Mouse (Mus musculus) bone marrow macrophage, adult 2 months (primary cell): ENCODE data around the gene Tenm3. TPM values are rescaled to one million over a fixed set of nuclear protein-coding genes. Genes with fewer than 3 reads are reported as not detected.

Source experiments
- H3K27ac ChIP-seq: 2 replicates; pipeline ENCODE4 v1.5.1; 2012; ENCODE audit warnings: low read depth, low read length; ENCODE audit not compliant: insufficient read depth
- H3K4me1 ChIP-seq: 2 replicates; pipeline ENCODE4 v1.6.1; 2012; ENCODE audit warnings: low read length; ENCODE audit not compliant: control insufficient read depth, insufficient read depth
- H3K4me3 ChIP-seq: 2 replicates; pipeline ENCODE4 v1.5.1; 2012; ENCODE audit warnings: mild to moderate bottlenecking, low read length, moderate library complexity; ENCODE audit not compliant: insufficient read depth
- CTCF ChIP-seq: IDR thresholded peaks from 2 replicates; pipeline ENCODE4 v1.5.1; 2012; ENCODE audit warnings: low read depth, mild to moderate bottlenecking, low read length, moderate library complexity
- POLR2A ChIP-seq: IDR thresholded peaks from 2 replicates; pipeline ENCODE4 v1.6.1; 2012; ENCODE audit warnings: mild to moderate bottlenecking, low read depth, low read length, borderline replicate concordance
- polyA plus RNA-seq: library from polyadenylated mRNA; stranded (reverse); fragments of >200 nt; gene quantifications from 2 replicates; pipeline ENCODE4 v1.2.4, GENCODE M21; 2012; ENCODE audit not compliant: missing spikeins, insufficient read depth, insufficient read length

The Tenm3 gene
- polyA plus RNA-seq, 1 experiment = not detected

DNA sequence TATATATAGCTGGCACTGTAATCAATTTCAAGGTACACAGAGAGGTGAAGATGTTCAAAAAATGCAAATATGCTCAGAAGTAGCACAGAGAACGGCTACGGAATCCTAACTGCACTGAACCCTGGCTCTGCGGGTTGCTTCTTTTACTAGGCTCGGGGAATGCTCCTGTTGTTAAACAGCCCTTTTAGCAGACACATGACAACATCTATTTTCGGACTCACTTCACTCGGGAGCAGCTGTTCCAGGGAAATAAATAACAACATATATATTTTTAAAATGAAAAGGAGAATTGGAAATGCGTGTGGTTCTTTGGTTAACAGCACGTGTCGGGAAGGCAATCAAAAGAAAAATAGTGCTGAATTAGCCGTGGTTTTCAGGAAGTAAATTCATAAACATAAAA, 457.9 kb downstream of the Tenm3 start:
- TF ChIP-seq CTCF = no peak
- TF ChIP-seq POLR2A = no peak
- Histone ChIP-seq H3K4me1 (no peaks in the 10 kb centered on the region), H3K27ac (no peak overlapping the region), H3K4me3 (no peak overlapping the region)

DNA sequence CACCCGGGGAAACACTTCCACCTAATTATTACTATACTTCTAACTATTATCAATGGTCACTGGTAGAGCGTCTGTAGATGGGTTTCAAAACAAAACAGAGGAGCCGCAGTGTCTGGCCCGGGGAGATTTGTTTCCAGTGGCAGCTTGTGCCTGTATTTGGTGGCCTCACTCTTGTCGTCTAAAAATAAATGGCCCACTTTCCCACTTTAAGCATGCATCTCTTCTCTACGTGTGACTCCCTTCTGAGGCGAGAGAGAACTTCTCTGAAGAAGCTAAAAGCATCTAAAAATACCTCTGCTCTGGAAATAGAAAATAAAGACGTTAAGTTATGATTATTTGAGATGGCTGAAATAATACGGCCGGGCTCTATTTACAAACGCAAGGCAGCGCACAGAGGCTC, 463.7 kb downstream of the Tenm3 start:
- Histone ChIP-seq H3K4me3 (no peak overlapping the region), H3K27ac (no peak overlapping the region), H3K4me1 (no peaks in the 10 kb centered on the region)
- TF ChIP-seq POLR2A (no peak), CTCF (no peak)

DNA sequence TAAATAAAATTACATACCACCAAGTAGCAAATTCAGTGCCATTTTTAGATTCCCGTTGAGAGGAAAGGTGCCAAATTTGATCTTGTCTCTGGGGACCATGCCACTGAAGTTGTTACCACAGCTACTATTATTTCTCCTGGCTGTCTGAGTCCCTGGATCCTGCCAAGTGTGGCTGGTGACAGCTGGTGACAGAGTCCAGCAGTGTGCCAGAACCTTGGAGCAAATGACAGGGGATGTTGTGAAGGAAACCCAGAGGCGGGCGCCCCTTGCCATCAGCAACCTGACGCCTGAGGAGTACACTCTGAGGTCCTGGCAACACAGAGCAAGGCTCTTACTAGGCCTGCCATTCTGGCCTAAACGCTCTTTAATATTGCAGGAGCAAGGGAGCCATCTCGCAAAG, 467.0 kb downstream of the Tenm3 start:
- TF ChIP-seq POLR2A = no peak
- no peak for TF ChIP-seq CTCF
- Histone ChIP-seq H3K4me3 (no peak overlapping the region), H3K4me1 (no peaks in the 10 kb centered on the region), H3K27ac (no peak overlapping the region)

DNA sequence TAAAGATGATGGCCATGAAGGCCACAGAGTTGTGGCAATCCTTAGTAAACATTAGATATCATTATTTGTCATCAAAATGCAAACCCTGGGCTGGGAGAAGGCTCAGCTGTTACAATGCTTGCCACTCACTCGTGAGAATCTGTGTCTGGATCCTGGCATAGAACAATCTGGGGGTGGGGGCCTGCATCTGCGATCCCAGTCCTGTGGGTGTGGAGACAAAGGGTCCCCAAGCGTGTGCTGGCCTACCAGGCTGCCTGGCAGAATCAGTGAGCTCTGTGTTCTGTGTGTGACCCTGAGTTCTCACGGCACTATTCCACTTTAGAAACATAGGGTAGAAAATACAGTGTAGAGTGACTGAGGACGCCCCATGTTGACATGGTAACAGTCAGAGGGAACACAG, 468.6 kb downstream of the Tenm3 start:
- H3K4me1 ChIP-seq = no peaks in the 10 kb centered on the region
- no peak overlapping the region for H3K4me3 ChIP-seq
- no peak overlapping the region for H3K27ac ChIP-seq
- TF ChIP-seq CTCF (no peak), POLR2A (no peak)

DNA sequence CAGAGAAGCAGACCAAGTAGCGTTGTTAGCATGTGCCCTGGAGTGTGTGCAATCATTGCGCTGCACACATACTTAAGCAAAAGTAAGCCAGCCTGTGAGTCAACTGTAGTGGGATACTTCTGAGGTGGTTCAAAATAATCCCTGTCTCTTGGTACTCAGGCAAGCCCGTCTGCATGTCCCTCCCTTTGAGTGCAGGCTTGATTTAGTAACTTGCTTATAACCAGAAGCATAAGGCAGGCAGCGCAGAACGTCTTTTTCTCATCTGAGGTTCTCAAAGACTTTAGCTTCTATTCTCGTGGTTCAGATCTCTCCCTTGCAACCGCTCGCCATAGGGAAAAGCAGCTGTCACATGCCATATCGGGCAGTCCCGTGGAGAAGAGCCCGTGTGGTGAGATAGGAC, 470.3 kb downstream of the Tenm3 start:
- Histone ChIP-seq H3K4me3 (no peak overlapping the region), H3K27ac (no peak overlapping the region), H3K4me1 (no peaks in the 10 kb centered on the region)
- TF ChIP-seq POLR2A (no peak), CTCF (no peak)

DNA sequence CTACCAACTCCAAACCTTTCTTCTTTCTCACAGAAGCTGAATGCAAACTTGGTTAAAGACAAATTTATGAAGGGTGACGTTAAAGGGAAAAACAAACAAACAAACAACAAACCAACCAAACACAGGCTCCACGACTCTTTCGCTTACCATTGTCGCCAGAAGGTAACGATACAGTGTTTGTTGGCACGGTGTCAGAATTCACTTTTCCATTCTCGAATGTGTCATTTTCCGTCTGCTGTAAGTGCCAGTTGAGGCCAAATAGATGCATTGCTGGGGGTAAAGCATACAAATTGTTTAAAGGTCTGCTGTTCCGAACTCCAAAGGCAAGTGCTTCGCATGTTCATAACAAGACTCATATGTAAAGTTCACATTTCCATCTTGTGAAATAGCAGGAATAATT, 476.6 kb downstream of the Tenm3 start:
- no peak for TF ChIP-seq POLR2A
- TF ChIP-seq CTCF = no peak
- Histone ChIP-seq H3K27ac (no peak overlapping the region), H3K4me3 (no peak overlapping the region), H3K4me1 (no peaks in the 10 kb centered on the region)

DNA sequence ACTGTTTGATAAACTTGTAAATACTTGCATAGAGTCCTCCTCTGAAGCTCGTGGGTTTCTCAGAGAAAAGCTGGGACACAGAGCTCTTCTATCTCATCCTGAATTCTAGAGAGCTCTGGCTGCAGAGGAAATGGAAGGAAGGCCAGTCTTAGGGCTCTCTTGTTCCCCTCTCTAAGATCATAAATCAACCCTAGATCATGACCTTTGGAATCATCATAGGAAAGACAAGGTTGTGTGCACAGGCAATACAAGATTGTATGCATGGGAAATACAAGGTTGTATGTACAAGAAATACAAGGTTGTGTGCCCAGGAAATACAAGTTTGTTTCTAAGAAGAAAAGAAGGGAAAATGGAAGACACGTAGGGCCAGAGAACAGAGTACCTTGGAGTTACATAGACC, 486.9 kb downstream of the Tenm3 start:
- TF ChIP-seq POLR2A = no peak
- TF ChIP-seq CTCF = no peak

DNA sequence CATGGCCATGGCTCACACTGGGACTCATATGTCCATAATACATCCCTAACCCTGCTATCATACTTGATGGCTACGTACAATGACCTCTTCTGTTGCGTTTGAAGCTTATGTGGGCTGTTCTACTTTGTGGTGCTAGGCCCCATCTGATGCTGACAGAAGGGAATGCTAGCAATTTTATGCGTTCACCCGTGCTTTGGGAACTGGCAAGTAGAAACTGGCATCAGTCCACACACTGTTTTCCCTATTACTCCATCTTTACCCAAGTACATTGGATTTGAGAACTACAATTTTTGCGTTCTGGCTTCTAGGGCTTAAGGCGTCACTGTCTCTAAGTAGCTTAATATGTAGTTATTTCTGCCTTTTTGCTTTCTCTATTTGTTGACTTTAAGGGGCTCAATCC, 490.3 kb downstream of the Tenm3 start:
- H3K4me3 ChIP-seq = no peak overlapping the region
- TF ChIP-seq POLR2A (no peak), CTCF (no peak)
- H3K4me1 ChIP-seq = no peaks in the 10 kb centered on the region
- no peak overlapping the region for H3K27ac ChIP-seq

More for the DNA sequence above, 486.9 kb downstream of the Tenm3 start:
- Histone ChIP-seq H3K4me1 (no peaks in the 10 kb centered on the region), H3K4me3 (no peak overlapping the region), H3K27ac (no peak overlapping the region)

DNA sequence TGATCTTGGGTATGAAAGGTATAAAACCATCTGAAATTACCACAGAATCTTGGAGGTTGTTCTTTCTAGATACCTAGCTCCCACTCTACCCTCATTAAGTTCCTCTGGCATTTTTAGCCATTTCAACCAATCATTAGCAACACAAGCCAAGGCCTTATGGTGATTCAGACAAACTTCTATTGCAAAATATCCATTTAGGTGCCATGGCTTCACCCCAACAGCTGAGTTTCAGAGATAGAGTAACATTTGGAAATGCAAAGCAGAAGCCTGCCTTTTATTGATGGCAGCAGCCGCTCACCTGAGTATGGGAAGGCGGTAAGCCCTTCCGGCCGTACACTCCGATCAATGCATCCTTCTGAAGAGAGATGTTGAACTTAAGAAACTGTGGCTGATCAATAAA, 494.9 kb downstream of the Tenm3 start:
- Histone ChIP-seq H3K4me3 (no peak overlapping the region), H3K27ac (no peak overlapping the region), H3K4me1 (no peaks in the 10 kb centered on the region)
- TF ChIP-seq POLR2A = no peak
- no peak for TF ChIP-seq CTCF

DNA sequence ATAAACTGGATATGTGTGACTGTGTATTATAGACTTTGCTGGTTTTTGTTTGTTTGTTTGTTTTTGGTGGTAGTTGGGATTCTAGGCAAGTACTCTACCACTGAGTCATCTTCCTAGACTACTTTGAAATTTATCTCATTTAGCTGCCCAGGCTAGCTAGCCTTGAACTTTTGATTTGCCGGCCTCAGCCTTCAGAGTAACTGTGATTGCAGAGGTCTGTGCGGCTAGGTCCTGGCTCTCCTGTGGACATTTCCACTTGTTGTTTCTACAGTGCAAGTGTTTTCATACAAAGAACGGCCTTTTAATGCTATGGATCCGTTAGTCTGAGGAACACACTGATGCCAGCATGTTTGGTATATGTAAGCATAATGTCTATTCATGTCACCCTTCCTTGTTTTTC, 495.4 kb downstream of the Tenm3 start:
- no peak overlapping the region for H3K27ac ChIP-seq
- TF ChIP-seq CTCF (no peak), POLR2A (no peak)
- no peaks in the 10 kb centered on the region for H3K4me1 ChIP-seq
- H3K4me3 ChIP-seq = no peak overlapping the region

DNA sequence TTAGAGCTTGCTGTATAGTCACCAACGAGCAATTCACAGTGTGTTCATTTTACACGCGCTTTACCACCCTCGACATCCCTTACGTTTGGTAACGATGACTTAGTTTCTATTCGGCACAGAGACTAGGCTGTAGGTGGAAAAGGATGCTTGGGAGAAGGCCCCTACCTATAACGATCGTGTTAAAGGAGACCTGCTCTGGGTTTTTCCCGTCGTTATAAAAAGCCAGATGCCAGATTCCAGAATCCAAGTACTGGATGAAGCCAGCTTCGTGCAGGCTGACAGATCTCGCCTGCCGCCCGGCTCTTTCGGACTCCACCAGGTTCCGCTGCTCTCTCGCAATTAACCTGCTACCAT, 500.7 kb downstream of the Tenm3 start:
- TF ChIP-seq CTCF = no peak
- TF ChIP-seq POLR2A = no peak
- Histone ChIP-seq H3K4me1 (no peaks in the 10 kb centered on the region), H3K4me3 (no peak overlapping the region), H3K27ac (no peak overlapping the region)
